Comparison of ENCODE assay signal across 19 mouse cellular contexts in the genomic region with DNA sequence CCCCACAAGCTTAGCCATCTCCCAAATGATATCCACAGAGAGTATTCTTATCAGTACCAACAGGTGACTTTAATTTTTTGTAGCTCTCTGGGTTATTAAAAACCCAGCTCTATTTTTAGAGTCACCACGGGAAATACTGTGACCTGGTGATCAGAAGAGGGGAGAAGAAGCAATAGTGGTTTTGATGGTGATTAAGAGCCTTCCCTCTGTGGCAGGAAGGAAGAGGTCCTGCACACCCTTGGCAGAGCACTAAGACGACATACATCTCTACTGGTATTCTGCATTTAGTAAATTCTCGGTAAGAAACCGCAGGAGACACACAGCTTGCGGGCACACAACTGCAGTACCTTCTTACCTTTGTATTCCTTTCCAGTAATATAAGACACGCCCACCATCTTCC. TPM values are rescaled to one million over a fixed set of nuclear protein-coding genes. Genes with fewer than 3 reads are reported as not detected.
"Had no signal": no experiment of that assay in that cellular context is flagged by ENCODE, and none has a peak within 500 bp of the region (broad histone marks: within the 10 kb centered on the region; RNA-seq: fewer than 3 reads in every experiment).

No protein-coding gene starts in this region.

- H3K4me3 ChIP-seq: midbrain, embryonic 10.5 days; midbrain, embryonic 12.5 days; myocyte; neural tube, embryonic 12.5 days had no signal

- H3K4me1 ChIP-seq: midbrain, embryonic 12.5 days; neural tube, embryonic 12.5 days had no signal

- H3K9ac ChIP-seq: liver, embryonic 14.5 days; lung, embryonic 14.5 days; midbrain, embryonic 12.5 days; neural tube, embryonic 12.5 days had no signal

- DNase-seq: lung, adult 18-20 months; lung, embryonic 14.5 days; lung, postnatal 10 days; lung, postnatal 4 days; midbrain, embryonic 14.5 days; right cerebral cortex, postnatal 25 days; right cerebral cortex, postnatal 4 days; spleen, adult 18-20 months; thymus, adult 18-20 months; thymus, postnatal 14 days; thymus, postnatal 36 days had no signal

- H3K27me3 ChIP-seq: midbrain, embryonic 12.5 days; neural tube, embryonic 12.5 days had no signal

- ATAC-seq: midbrain, embryonic 16.5 days had no signal

- H3K36me3 ChIP-seq: midbrain, embryonic 10.5 days; midbrain, embryonic 12.5 days; neural tube, embryonic 12.5 days had no signal

- H3K4me2 ChIP-seq: lung, embryonic 14.5 days; midbrain, embryonic 12.5 days; neural tube, embryonic 12.5 days had no signal

- H3K27ac ChIP-seq: liver, embryonic 14.5 days; midbrain, embryonic 10.5 days; midbrain, embryonic 12.5 days; neural tube, embryonic 12.5 days had no signal

- H3K9me3 ChIP-seq: midbrain, embryonic 10.5 days; midbrain, embryonic 12.5 days; neural tube, embryonic 12.5 days had no signal

RNA-seq across cellular contexts. Expression of gene 4430402I18Rik, which starts 53.0 kb away (rescaled TPM):
- total RNA-seq: megakaryocyte-erythroid progenitor cell, adult 5-6 weeks; neutrophil, adult 5-6 weeks had no signal
